Mouse (Mus musculus) adipocyte (in vitro differentiated cells): ENCODE data around the gene Prkn.

Source experiments
- DNase-seq: peaks from one replicate; pipeline ENCODE4 v3.0.0-alpha.2; 2016; ENCODE audit warnings: low spot score

The Prkn gene

GRCm38 (mm10) chr17:10840148-10840707, at the start of gene Prkn, which contains the start of gene Pacrg:
Gene Prkn (plus strand): TSS chr17:10840384.
Gene Pacrg (minus strand): TSS chr17:10840311.
- DNase-seq: peak; percentile 99

GRCm38 (mm10) chr17:10791661-10792060, 48.5 kb upstream of the Prkn start:
- DNase-seq: no peak

- no peak for DNase-seq
Measured at GRCm38 (mm10) chr17:10806692-10807091, 33.5 kb upstream of the Prkn start.

GRCm38 (mm10) chr17:10807261-10807998, 32.8 kb upstream of the Prkn start:
- no peak for DNase-seq

- DNase-seq: no peak
Measured at GRCm38 (mm10) chr17:10808571-10808970, 31.6 kb upstream of the Prkn start.

- DNase-seq: no peak
Measured at GRCm38 (mm10) chr17:10818971-10819370, 21.2 kb upstream of the Prkn start.

GRCm38 (mm10) chr17:10840731-10841201, 582 bp downstream of the Prkn start:
- peak; percentile 73 for DNase-seq

GRCm38 (mm10) chr17:10854207-10854606, 14.0 kb downstream of the Prkn start:
- no peak for DNase-seq

DNA sequence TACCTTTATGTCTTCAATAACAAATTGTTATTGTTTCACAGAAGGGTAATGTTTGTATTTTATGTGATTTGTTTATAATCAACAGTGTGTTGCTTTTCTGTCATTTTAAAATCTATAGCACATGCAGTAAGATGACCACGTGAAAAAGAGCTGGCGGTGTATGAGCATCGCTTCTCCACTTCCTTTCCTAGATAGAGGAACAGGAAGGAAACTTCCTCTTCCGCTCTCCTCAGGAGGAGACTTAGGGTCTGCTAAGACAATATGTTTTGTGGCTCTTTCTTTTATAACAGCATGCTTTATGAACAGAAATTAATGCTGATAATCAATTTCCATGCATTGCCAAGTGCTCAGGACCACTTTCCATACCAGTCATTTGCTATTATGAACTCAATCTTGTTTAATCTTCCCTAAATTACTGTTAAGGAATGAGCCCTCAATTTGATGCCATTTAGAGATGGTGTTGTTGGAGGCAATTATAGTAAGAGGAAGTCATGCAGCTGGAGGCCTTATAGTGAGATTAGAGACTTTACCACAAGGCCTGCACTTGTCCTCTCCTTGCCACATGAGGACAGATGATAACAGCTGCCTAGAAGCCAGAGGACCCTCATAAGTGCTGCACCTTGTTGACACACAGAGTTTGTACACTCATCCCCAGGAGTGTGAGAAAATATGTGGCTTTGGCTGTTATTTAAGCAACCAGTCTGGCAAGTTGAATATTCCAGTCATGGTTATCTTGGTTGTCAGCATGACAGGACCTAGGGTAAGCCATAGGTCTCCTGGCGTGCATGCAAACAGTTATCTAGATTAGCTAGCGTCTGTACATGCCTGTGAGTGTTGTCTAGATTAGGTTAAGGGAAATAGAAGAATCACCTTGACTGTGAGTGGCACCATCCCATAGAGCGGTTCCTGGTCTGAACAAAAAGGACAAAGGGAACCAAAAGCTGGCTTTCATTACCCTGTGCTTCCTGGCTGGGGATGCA, 34.3 kb downstream of the Prkn start:
- DNase-seq: no peak

DNA sequence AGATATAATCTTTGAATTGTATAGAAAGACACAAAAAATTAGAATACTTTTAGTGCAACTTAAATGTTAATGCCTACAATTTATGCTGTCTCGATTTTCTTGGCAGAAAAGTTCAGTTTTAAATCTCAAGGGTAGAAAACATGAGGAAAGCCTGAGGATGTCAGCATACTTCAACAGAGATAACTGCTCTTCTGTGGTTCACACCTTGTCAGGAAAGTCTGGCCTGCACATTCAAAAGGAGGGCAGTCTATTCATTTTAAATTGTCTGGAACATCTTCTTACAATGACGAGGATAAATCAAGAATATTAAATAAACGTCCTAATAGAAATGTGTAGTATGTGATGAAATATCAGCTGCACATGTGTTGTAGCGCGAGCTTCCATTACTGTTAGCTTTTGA, 38.8 kb downstream of the Prkn start:
- DNase-seq: no peak

DNA sequence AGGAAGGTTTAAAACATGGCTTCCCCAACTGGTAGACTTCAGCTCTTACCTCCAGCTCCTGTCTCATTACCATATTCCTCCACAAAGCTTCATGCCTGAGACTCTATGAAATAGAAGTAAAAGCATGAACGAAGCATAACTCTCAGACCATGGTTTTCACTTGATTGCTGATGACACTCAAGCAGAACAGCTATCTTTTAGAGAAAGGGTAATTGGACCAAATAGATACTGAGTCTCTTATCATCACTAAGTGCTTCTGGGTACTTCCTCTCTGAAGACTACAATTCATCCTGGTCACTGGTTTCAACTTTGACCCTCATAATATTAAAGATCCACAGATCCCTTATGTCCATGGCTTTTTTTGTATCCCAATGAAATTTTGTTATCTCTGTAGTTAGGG, 42.1 kb downstream of the Prkn start:
- DNase-seq: no peak

DNA sequence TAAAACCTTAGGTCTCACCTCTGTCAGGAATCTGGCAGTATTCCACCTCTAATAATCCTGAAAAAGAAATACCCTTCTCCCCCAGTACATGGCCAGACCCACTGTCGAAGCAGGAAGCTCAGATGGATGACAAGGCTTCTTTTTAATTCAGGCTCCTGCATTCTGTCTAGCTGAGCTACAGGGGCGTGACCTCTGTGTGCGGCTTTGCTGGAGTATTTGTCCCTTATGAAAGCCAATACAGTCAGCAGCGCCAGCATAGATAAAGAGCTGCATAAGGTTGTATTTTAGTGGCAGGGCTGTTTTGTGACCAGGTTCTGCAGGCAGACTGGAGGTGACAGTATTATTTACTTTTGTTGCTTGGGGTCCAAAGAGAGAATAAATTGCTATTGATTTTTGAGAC, 47.7 kb downstream of the Prkn start:
- no peak for DNase-seq

DNA sequence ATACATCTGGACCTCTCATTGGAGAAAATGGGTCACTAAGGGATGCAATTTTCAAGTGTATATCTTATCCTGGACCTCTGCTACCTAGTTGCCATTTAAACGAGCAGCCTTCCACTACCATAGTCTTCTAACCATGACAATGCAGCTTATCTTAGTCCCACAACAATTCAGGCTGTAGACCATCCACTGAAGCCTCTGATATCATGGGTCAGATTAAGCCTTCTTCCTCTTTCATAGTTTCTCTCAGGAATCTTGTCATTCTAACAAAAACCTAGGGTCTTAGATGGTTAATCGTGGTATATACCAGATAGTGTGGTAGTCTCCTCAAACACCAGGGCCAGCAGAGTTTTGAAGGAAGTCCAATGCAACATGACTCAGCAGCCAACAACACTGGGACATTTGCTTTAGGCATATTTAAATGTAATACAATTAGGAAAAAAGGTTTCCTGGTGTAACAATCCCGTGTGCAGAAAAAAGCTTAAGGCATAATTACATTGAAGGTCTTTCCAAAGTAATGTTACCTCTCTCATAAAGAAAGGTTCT, 61.6 kb downstream of the Prkn start:
- DNase-seq: no peak

DNA sequence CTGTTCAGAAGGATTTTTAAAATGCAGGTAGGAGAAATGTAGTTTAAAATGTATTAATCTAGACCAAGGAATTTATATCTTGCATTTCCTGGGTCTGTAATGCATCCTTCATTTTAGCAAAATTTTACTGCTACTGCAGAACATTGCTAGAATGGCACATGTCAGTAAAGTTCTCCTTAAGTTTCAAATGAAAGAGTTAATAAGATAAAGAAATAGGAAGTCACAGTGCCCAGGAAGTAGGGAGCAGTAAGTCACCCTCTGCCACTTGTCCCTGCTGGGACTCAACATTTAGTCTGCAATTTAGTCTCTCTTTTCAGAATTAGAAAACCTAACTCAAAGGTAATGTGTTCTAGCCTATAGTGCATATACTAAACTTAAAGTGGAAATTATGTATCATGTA, 96.5 kb downstream of the Prkn start:
- no peak for DNase-seq

DNA sequence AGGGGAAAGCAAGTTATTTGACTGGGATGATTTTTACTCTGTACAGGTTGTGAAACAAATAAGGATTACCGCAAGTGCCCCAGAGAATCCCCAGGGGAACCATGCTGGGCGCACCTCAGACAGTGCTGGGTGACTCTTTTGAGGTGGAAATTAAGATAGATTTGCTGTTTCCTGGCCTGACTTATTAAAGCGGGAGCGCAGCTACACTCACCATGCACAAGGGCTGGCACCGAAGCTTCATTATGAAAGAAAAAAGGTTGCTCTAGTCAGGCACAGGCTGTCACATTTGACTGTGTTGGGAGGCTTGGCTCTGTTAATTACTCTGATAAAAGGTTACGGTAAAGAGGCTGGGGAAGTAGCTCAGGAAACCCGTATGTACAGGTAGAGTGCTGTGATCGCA, 97.7 kb downstream of the Prkn start:
- DNase-seq: no peak

DNA sequence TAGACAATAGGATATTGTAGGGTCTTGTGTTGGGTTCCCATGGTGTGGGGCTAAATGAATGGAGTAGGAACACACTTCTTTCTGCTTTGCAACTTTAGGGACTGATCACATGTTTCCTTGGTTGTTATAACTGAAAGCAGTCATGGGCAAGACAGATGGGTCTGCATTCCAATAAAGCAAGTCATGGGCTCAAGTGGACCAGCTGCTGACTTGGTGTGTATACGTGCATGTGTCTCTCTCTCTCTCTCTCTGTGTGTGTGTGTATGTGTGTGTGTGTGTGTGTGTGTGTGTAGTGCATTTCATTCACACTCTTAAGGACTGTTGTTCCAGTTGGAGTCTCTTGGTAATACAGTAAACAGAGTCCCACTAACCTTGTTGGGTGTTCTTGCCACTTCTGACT, 98.6 kb downstream of the Prkn start:
- DNase-seq: no peak

DNA sequence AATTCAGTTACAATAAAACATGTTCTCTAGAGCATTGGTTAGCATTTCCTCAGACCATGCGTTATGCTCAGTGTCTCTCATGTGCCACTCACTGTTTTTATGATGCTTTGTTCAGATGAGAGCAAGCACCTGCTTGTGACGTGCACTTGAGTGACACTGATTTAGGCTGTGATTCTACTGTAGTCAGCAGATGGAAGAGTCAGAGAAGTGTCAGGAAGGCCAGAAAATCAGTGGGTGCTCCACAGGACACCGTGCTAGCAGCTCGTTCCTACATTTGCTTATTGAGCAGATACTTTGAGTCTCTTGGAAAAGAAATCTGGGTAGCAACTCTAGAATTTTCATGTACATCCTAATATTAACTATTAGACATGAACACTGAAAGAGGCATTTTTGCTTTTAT, 106.4 kb downstream of the Prkn start:
- no peak for DNase-seq

DNA sequence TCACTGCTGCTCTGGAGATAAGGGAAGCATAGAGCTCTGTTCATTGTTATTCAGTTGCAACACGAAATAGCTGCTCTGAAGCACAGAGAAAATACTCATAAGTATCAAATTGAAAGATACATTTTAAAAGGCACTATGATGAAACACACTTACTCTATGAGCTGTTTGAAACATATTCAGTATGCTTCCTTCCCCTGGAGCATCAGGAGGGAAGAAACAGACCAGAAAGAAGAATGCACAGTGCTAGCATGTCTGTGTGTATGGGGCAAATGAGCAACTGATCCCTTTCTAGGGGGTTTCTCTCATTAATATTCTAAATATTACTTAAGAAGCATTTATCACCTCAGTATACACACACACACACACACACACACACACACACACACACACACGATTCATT, 107.4 kb downstream of the Prkn start:
- no peak for DNase-seq

DNA sequence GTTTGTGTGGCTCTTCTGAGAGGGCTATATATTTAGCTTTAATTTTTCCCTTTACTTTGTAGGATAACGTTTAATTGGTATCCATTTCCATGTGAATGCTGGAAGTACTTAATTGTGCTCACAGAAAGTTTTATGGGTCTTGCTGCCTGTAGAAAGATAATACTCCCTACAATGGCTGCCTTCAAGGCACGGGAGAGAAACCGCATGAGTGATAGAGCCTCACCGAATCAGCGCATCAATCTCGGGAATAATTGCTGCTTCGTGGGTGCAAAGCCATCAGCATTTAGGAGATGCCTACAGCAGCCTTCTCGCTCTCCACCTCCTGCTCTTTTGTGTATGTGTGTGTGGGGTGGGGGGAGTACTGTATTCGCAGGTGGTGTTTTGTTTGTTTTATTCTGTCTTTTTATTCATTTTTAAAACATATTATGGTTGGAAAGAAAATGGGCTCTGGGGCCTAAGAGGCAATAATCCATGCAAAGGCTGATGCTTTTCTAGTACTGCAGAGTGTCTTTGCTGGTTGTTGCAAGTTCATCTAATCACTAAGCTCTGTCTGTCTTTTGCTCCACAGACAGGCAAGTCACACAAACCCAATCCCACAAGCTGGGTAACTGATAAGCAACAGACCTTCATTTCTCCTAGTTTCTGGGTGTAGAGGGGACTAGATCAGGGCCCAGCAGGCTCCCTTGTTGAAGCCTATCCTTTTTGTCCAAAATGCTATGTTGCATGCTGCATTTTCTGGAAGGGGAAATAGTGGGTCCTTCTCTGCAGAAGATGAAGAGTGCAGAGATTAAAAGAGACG, 119.1 kb downstream of the Prkn start:
- DNase-seq: no peak

- DNase-seq: no peak
Measured at GRCm38 (mm10) chr17:10962151-10962550, 122.0 kb downstream of the Prkn start.

DNA sequence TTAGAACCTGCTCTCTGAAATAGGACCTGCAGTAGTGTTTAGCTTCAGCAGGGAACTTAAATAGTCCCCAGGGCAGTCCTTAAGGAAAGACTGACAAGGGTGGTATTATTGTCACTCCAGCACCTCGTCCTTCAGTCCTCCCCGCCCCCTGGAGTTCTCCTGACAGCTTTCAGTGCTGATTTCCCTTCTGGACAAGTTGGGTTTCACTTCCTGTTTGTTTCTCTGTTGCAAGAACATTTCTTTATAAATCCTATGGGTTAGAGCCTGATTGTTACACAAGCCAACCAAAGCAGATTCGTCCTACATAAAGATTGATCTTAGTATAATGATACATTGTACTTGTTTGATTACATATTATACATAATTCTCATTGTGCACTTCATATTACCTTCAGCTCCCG, 142.0 kb downstream of the Prkn start:
- DNase-seq: no peak

DNA sequence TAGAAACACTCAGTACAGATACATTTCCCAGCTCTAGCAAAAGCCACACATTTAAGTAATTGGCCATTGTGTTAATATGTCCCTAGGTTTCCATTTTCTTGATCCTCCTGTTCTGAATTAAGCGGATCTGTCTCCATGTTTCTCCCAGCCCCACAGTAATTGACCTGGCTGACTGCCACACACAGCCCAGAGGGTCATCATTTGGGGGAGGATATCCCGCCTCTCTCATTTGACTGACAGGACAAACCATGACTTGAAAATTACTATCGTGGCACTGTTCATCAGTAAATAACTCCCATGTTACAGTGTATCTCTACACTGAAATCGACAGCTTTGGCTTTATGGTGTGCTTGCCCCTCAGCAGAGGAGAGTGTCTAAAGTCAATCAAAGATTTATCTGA, 146.9 kb downstream of the Prkn start:
- DNase-seq: no peak
